Mouse (Mus musculus) brain, adult 2 months (tissue): Measurements from ENCODE around the gene Pla2g1b.
"Not testable (repeated sequence)": the region's sequence is repeated elsewhere in the genome, so short reads cannot be mapped to it uniquely, and the experiment has no call there.

ENCODE experiments used
- DNase-seq: peaks from one replicate; pipeline ENCODE4 v3.0.0; 2011; ENCODE audit warnings: low read depth, low spot score

Gene Pla2g1b

DNA sequence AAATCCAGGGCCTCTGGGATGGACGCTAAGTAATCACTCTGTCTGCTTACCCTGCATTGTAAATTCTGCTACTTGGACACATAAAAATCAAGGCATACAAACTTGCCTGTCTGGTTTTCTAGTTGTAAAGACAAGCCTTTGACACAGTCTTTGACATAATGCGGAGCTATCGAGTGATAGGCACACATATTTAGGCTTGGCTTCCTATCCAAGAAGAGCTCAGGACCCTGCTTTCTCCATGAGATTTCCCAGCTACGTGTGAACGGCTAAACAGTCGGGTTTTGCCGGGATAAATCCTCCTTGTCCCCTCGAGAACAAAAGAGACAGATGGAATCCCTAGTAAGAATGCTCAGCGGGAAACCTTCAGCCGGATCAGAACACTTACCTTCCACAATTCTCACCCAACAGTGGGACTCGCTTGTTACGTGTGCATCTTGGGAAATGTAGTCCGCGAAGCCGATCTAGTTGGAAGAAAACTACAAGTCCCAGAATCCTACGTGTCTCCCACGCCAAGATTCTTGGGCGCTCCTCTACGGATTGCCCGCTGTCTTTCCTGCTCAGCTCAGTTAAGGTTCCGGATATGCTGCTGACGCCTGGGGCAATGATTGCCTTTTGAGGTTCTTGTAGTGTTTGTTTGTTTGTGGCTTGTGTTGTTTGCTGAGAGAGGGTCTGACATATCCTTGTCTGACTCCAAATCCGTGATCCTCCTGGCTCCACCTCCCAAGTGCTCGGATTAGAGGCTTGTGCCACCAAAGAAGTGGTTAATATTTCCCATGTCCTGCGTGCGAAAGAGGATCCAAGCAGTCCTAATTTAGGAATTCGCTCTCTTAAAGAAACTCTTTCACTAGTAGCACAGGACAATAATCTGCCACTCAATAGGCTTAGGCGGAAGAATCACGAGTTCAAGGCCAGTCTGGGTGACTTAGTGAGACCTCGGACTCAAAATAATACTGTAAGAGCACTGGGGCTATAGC, 18.2 kb downstream of the Pla2g1b start, which contains the start of gene Sirt4:
TSS of gene Sirt4 (minus strand) at position 779 of the 974 bp plus-strand sequence.
- DNase-seq, result peak; percentile 99

- no peak for DNase-seq
Measured at GRCm38 (mm10) chr5:115484996-115485395, 18.9 kb downstream of the Pla2g1b start.

- DNase-seq, result no peak
Measured at GRCm38 (mm10) chr5:115485489-115486205, 19.6 kb downstream of the Pla2g1b start.

GRCm38 (mm10) chr5:115486726-115487125, 20.7 kb downstream of the Pla2g1b start:
- no peak for DNase-seq

DNA sequence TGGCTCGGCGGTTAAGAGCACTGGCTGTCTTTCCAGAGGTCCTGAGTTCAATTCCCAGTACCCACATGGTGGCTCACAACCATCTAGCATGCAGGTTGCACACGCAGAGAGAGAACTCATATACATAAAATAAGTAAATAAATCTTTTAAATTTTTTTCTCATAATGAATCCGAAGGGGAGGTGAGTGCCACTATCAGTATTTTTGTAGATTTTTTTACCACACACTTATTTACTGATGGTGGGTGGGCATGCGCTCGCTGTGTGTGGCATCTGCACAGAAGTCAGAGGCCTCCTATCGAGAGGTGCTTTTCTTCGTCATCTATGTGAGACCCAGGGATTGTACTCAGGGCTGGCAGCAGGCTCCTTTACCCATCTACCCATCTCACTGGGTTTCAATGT, 21.3 kb downstream of the Pla2g1b start:
- DNase-seq, result no peak

DNA sequence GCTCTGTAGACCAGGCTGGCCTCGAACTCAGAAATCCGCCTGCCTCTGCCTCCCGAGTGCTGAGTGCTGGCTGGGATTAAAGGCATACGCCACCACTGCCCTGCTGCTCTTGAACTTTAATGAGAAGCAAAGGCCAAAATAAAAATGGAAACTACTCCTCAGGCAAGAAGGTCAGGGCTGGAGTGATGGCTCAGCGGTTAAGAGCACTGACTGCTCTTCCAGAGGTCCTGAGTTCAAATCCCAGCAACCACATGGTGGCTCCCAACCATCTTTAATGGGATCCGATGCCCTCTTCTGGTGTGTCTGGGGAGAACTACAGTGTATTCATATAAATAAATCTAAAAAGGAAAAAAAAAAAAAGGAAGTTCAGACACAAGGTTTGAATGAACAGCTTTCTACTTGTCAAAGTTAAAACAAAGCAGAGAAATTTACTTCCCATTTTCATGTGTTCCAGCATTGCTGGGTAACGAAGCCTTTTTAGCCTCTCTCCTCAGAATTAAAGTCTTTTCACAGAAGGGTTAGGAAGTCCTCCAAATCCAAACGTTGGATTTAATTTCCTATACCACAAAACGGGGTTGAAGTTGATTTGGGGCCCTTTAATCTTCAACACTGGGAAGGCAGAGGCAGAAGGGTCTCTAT, 22.0 kb downstream of the Pla2g1b start:
- DNase-seq, result no peak

GRCm38 (mm10) chr5:115488841-115489698, 23.0 kb downstream of the Pla2g1b start:
- peak; percentile 88 for DNase-seq

DNA sequence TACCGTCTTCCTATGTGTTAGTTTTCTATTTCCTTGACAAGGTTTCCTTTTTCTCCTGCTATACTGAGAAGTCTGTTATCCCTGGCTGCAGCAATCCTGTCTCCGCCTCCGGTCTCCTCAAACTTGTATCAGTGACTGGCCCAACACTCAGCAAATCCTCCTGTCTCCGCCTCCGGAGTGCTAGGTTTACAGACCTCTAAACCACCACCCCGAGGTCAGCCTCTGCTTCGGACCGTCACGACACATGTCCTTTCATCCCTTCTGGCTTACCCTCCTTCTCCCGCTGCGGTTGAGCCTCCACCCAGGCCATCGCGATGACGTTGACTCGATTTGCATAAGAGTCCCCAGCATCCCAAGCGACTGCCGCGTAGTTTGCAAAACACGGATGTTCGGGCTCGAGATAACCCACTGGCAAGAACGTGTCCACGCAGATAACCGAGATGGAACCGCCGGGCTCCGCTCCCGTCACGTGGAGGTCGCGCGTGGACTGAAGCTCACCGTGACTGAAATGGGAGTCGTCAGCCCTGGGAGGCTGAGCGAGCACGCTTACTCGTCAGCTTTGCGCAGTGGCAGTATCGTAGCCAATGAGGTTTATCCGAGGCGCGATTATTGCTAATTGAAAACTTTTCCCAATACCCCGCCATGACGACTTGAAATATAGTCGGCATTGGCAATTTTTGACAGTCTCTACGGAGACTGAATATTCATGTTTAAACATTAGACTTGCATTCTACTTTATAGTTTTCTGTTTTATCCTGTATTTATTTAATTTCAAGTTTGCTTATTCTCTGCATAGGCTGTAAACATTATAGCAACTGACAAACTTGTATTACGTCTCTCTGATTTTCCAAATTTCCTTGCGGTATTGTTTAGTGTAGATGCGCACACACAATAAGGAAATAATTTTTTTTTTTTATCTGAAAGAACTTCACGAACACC, 23.9 kb downstream of the Pla2g1b start:
- peak; percentile 98 for DNase-seq

GRCm38 (mm10) chr5:115490638-115491000, 24.6 kb downstream of the Pla2g1b start:
- no peak for DNase-seq

- DNase-seq, result no peak
Measured at GRCm38 (mm10) chr5:115491076-115491475, 25.0 kb downstream of the Pla2g1b start.

- DNase-seq, result peak; percentile 70
Measured at GRCm38 (mm10) chr5:115491771-115492322, 25.8 kb downstream of the Pla2g1b start.

- DNase-seq, result peak; percentile 70
Measured at GRCm38 (mm10) chr5:115492711-115493335, 26.8 kb downstream of the Pla2g1b start.

DNA sequence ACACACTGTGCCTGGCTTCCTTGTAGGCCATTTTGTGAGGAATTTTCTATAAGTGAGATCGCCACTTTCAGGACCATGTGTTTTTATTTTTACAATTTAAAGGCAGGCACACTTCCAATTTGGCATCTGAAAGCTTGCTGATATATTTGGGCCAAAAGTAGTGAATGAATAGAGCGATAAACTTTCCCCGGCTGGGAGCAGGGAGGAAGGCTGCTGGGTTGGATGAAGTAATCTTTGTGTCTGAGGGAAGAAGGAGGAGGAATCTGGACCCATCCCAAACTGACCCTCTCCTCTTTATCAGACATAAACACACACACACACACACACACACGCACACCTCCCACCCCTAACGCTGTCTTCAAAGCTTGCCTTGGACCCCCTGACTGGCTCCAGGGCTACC, 27.4 kb downstream of the Pla2g1b start:
- DNase-seq, result peak; percentile 55

DNA sequence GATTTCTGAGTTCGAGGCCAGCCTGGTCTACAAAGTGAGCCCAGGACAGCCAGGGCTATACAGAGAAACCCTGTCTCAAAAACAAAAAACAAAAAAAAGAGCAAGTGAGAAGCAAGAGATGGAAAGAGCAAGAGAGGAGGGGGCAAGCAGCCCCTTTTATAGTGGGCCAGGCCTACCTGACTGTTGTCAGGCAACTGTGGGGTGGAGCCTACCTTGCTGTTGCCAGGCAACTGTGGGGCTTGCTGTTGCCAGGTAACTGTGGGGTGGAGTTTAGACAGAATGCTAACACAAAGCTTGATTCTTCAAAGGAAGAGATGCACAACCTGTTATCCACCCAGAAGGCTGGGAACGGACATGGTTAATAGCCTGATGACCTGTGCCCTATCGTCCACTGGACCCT, 29.6 kb downstream of the Pla2g1b start:
- not testable (repeated sequence) for DNase-seq

- peak; percentile 66 for DNase-seq
Measured at GRCm38 (mm10) chr5:115497033-115497432, 31.0 kb downstream of the Pla2g1b start.

GRCm38 (mm10) chr5:115498307-115499240, 32.5 kb downstream of the Pla2g1b start:
- DNase-seq, result peak; percentile 83

GRCm38 (mm10) chr5:115500383-115500935, 34.4 kb downstream of the Pla2g1b start:
- DNase-seq, result no peak

DNA sequence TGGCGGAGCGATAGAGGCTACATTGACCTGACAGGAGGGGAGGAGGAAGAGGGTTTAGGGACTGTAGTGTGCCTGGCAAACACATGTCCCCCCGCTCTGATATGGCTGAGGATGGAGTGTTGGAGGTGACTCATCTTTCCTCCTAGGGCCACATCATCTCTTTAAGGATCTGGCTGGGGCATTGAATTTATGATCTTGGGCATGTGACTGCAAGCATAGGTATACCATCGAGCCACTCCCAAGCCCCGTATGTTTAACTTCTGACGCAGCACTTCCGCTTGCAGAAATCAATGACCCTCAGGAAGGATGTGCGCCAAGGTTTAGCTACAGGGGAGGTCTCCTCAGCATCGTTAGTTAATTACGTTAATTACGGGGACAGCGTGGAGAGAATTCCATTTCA, 37.0 kb downstream of the Pla2g1b start:
- no peak for DNase-seq
